Mouse (Mus musculus) heart, postnatal 4 days (tissue): ENCODE results near the gene Magee1. TPM values are rescaled to one million over a fixed set of nuclear protein-coding genes. Genes with fewer than 3 reads are reported as not detected.
A peak's percentile ranks its signal among the peaks of the same experiment; 100 is the strongest.
"Not testable (repeated sequence)": the region's sequence is repeated elsewhere in the genome, so short reads cannot be mapped to it uniquely, and the experiment has no call there.

Experiments used
- DNase-seq: peaks from one replicate; pipeline ENCODE4 v3.0.0; 2021
- total RNA-seq, 2 experiments: library from RNA; stranded (reverse); gene quantifications; 2 replicates each; pipeline ENCODE4 v1.2.3; 2021

Gene Magee1
- 1 to 10 TPM; 8.7 to 9.8 TPM for total RNA-seq

DNA sequence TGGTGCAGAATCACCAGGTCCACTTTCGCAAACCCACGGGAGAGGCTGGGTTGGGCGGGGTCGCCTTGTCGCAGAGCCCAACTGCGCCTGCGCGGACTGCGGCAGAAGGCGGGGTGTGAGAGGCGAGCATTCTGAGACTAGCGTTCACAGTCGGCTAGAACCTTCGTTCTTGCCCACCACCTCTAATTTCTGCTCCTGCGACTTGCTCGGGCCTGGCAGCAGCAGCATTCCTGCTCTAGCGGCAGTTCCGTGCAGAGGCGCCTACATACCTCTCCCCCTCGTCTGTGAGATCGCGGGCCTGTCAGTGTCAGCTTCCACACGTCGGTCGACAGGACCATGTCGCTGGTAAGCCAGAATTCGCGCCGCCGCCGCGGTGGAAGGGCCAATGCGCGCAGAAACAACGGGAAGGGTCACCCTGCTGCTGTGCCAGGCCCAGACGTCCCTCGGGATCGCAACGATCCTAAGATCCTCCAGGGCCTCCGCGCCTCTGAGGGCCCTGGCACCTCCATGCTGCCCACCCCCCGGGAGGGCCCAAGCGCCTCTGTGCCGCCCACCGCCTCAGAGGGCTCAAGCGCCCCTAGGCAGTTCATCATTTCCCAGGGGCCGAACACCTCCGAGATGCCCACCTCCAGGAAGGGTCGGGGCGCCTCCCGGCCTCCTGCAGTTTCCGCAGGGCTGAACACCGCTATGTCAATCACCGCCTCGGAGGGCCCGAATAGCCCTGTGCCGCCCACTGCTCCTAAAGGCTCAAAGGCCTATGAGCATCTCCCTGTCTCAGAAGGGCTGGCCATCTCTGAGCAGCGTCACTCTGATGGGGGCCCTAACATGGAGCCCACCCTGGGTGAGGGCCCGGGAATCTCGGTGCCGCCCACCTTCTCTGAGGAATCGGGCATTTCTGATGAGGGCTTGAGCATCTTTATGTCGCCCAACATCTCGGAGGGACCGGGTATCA is at the start of gene Magee1:
TSS of gene Magee1 (plus strand) at position 104 of the 952 bp plus-strand sequence.
- DNase-seq, result peak; percentile 80

- no peak for DNase-seq
Observed at GRCm38 (mm10) chrX:105079151-105079550, 41.0 kb upstream of the Magee1 start.

- peak; percentile 96 for DNase-seq
Observed at GRCm38 (mm10) chrX:105079615-105080092, 40.5 kb upstream of the Magee1 start, which contains the start of gene Pbdc1. Gene Pbdc1, plus strand, starts transcription at chrX:105079756.

GRCm38 (mm10) chrX:105080096-105080495 is 40.1 kb upstream of the Magee1 start:
- no peak for DNase-seq

- DNase-seq, result not testable (repeated sequence)
Observed at GRCm38 (mm10) chrX:105083013-105083412, 37.2 kb upstream of the Magee1 start.

DNA sequence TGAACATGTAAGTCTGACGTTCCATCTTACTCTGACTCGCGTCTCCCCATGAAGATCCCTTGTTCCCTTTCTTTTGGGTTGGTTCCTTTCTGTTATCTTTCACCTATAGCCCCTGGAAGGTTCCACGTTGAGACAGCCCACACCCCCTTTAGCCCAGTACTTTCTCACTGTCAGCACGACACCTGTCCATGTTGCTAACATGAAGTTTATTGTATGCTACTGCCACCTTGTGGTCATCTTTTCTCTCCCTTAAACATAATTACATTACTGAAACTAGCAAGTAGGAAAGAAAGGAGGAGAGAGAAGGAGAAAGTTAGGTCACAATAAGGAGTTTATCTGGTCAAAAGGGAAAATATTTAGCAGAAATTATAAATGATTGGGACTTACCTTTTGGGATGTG is 16.0 kb upstream of the Magee1 start:
- peak; percentile 20 for DNase-seq

- DNase-seq, result no peak
Observed at GRCm38 (mm10) chrX:105114994-105115393, 5.2 kb upstream of the Magee1 start.

GRCm38 (mm10) chrX:105121227-105121865 is 1.2 kb downstream of the Magee1 start:
- peak; percentile 79 for DNase-seq

DNA sequence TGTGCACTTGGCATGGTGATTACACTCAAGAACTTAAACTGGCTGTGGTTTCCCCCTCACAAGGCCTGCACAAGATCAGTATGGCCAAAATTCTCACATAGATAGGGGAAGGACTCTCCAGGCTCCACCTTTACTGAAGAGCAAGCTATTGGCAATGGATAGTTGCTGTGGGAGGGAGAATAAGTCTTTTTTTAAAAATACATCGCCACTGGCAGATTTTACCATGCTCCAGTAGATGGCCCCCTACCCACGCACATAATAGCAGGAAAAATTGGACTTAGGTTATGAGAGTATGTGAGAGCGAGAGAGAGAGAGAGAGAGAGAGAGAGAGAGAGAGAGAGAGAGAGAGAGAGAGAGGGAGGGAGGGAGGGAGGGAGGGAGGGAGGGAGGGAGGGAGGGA is 4.7 kb downstream of the Magee1 start:
- peak; percentile 24 for DNase-seq

DNA sequence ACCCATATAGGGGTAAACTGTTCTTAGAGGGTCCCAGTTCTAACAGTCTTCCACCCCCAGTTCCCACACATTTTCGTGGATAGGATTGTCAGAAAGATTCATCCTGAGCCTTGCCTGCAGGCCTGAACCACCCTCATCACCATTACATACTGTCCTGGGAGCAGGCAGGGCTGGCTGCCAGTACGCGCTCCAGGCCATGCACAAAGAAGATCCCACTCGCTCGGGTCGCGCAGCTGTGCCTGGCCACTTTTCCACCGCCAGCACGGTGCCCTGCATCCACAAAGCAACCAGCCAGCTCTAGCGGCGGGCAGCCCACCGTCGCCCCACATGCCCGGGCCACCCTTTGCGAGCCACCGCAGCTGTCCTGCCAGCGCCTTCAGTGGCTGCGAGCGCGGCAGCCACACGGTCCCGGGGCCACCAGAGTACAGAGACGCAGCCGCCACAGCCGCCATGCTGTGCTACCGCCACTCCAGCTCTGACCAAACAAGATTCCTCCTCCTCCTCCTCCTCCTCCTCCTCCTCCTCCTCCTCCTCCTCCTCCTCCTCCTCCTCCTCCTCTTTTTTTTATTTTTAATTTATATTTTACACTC is 31.8 kb downstream of the Magee1 start:
- no peak for DNase-seq

- DNase-seq, result not testable (repeated sequence)
Observed at GRCm38 (mm10) chrX:105165007-105165406, 44.8 kb downstream of the Magee1 start.

DNA sequence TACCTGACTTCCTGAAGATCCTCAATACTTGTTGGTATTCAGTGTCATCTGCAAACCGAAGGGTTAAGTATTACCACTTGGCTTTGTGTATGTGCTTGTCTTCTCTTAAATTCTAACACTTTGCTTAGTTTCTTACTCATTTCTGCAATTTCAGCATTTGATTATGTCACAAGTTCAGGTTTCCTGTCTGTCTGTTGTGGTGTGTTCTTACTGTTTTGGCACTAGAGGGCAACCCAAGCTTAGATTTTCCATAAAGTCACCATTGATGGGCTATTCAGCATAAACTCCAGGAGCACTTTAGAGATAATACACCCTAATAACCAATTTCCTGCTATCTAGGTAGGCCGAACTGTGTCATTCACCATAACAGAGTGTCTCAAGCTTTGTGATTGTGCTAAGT is 47.0 kb downstream of the Magee1 start:
- no peak for DNase-seq

Other genes with a start within 250 kb of the Magee1 start
- 10 to 100 TPM; 14.4 to 19.3 TPM for gene Pbdc1, start 40.6 kb upstream of the Magee1 start, total RNA-seq